Mouse (Mus musculus) thymus, adult 2 months (tissue): ENCODE results near the gene Myo18a.

Source experiments
- CTCF ChIP-seq: fragments of 200-500 bp; IDR thresholded peaks from 2 replicates; pipeline ENCODE4 v1.5.1; 2012; ENCODE audit warnings: mild to moderate bottlenecking, control low read depth, low read length, moderate library complexity, borderline replicate concordance; ENCODE audit not compliant: control insufficient read depth, poor library complexity, insufficient read depth; ENCODE audit errors: extremely low read depth
- POLR2A ChIP-seq: fragments of 200-500 bp; IDR thresholded peaks from 2 replicates; pipeline ENCODE4 v1.6.1; 2012; ENCODE audit warnings: mild to moderate bottlenecking, low read length, control low read depth, moderate library complexity; ENCODE audit not compliant: control insufficient read depth, poor library complexity, insufficient read depth; ENCODE audit errors: extremely low read depth

GRCm38 (mm10) chr11:77791241-77791727, 28.2 kb downstream of the Myo18a start:
- TF ChIP-seq POLR2A (no peak), CTCF (no peak)
